Mouse (Mus musculus) midbrain, postnatal 0 days (tissue): ENCODE measurements around the gene Hist1h2be. TPM values are rescaled to one million over a fixed set of nuclear protein-coding genes. Genes with fewer than 3 reads are reported as not detected.
"Not testable (repeated sequence)": the region's sequence is repeated elsewhere in the genome, so short reads cannot be mapped to it uniquely, and the experiment has no call there.

Experiments used
- ATAC-seq: fragments of 200-750 bp; cut with Nextera tagmentation; 2 replicates; pipeline ENCODE4 v1.8.0; 2017; ENCODE audit warnings: moderate number of reproducible peaks, mild to moderate bottlenecking, moderate TSS enrichment, moderate library complexity; ENCODE audit not compliant: low FRiP score
- DNase-seq: peaks from one replicate; pipeline ENCODE4 v3.0.0-alpha.2; 2015; ENCODE audit warnings: low spot score
- H3K27ac ChIP-seq: fragments of 300-500 bp; sonication (generic); 2 replicates; pipeline ENCODE4 v1.5.1; 2014; ENCODE audit warnings: low read depth, mild to moderate bottlenecking, low read length, mixed read lengths
- H3K27me3 ChIP-seq: fragments of 300-500 bp; sonication (generic); 2 replicates; pipeline ENCODE4 v1.6.1; 2014; ENCODE audit warnings: low read length, control low read depth, mixed read lengths; ENCODE audit not compliant: insufficient read depth
- H3K36me3 ChIP-seq: fragments of 300-500 bp; sonication (generic); 2 replicates; pipeline ENCODE4 v1.6.1; 2014; ENCODE audit warnings: low read length, control low read depth, mixed read lengths; ENCODE audit not compliant: insufficient read depth
- H3K4me1 ChIP-seq: fragments of 300-500 bp; sonication (generic); 2 replicates; pipeline ENCODE4 v1.6.1; 2014; ENCODE audit warnings: mild to moderate bottlenecking, control low read depth, antibody characterized with exemption, low read length, mixed read lengths; ENCODE audit not compliant: insufficient read depth
- H3K4me2 ChIP-seq: fragments of 300-500 bp; sonication (generic); 2 replicates; pipeline ENCODE4 v1.6.1; 2014; ENCODE audit warnings: low read depth, mild to moderate bottlenecking, low read length, mixed read lengths; ENCODE audit not compliant: poor library complexity, severe bottlenecking
- H3K4me3 ChIP-seq: fragments of 300-500 bp; sonication (generic); 2 replicates; pipeline ENCODE4 v1.5.1; 2014; ENCODE audit warnings: low read depth, mild to moderate bottlenecking, low read length, moderate library complexity
- H3K9ac ChIP-seq: fragments of 300-500 bp; sonication (generic); replicated peaks from 2 replicates; pipeline ENCODE4 v1.6.1; 2014; ENCODE audit warnings: mild to moderate bottlenecking, low read length, moderate library complexity, mixed read lengths; ENCODE audit not compliant: poor library complexity, severe bottlenecking
- H3K9me3 ChIP-seq: fragments of 300-500 bp; sonication (generic); 2 replicates; pipeline ENCODE4 v1.6.1; 2016; ENCODE audit warnings: low read length, control low read depth
- CTCF ChIP-seq: IDR thresholded peaks from 2 replicates; pipeline ENCODE4 v1.5.1; 2016; ENCODE audit warnings: antibody characterized with exemption, mild to moderate bottlenecking
- WGBS: fragments of 180-500 bp; shearing (Covaris S2); extraction: QIAGEN DNeasy Blood & Tissue Kit; methylation state at CpG from one replicate; pipeline ENCODE4 v1.1.7; 2014; 5-methylcytosine and 5-hydroxymethylcytosine counted together
- polyA plus RNA-seq: library from polyadenylated mRNA; unstranded; fragments of >200 nt; fragmentation: Nextera tagmentation; extraction: Ambion mirVana; gene quantifications from 2 replicates; pipeline ENCODE4 v1.2.1, GENCODE M21; 2015
- total RNA-seq: library from RNA; depleted of rRNA; stranded (reverse); fragments of >200 nt; gene quantifications from 2 replicates; pipeline ENCODE4 v1.2.3, GENCODE M21; 2014

Hist1h2be gene
- total and polyA plus RNA-seq, 2 experiments from 2014 or later: 0.33 to 75.1 TPM

DNA sequence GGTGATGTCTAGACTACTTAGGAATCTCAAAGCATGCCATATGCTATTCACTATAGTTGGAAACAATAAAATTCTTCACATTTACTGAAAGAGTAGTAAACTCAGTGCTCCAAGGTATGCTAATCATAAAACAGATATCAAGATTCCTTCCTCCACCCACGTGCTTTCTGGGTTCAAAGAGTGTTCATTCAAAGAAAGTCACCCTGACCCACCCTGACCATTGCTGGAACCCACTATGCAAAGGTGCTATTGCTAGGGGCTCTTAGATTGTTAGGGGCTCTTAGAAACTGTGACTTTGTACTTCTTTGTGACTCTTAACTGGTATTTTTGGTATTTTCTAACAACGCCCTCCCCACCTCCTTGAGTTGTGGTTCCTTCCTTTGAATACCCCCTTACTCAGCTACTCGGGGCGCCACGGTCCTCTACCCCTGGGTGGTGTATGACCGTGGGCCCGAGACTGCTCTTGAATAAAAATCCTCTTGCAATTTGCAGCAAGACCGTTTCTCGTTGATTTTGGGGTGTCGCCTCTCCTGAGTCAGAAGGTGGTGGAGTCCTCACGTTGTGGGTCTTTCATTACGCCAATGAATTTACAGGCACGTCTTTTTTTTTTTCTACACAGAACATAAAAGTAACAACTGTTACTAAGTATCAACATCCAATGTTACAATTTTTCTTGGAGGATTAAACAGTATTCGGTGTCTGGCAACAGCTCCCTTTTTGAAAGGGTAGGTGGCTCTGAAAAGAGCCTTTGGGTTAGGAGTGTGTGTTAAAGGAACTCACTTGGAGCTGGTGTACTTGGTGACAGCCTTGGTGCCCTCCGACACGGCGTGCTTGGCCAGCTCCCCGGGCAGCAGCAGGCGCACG, 47.7 kb downstream of the Hist1h2be start:
- not testable (repeated sequence) for H3K36me3 ChIP-seq, DNase-seq, H3K27me3 ChIP-seq, H3K9me3 ChIP-seq, H3K4me1 ChIP-seq, H3K9ac ChIP-seq, ATAC-seq
- Histone ChIP-seq H3K27ac (peak overlapping the region; percentile 47; the same call in 1 of the 2 replicates), H3K4me2 (peak overlapping the region; percentile 54), H3K4me3 (peak overlapping the region; percentile 30; the same call in 1 of the 2 replicates)
- 12% methylated on average over 18 of the region's 20 CpGs for WGBS

DNA sequence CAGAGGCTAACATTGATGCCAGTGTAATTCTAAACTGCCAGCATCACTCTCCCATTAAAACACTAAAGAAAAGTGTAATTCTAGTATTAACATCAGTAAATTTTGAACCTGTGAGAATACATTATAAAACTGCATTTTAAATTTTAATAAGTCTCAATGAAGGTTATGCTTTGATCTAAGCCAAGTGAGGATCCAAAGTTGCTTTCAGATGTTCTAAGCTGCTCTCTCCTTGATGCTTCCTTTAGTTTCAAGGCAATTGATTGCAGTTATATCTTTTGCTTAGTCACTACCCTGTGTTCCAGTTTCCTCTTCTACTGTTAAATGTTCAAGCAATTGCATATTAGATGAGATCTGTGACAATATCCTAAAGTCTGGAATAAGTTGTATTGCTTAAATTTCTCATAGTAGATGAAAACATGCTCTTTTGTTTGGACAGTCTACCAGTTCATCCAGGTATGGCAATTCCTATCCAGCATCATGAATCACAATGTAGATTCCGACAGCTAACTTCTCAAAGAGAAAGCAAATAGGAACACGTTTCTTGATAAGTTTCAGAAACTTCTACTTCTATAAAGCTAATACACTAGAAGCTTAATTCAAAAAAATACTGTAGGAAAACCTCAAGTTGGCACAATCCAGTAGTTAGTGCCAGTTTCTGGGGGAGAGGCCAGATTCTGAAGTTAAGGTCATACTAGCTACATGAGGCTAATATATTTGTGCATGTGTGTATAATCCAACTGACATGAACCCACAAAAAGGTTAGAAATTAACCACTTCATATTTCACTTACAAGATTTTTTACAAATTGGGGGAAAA, 48.5 kb downstream of the Hist1h2be start:
- Histone ChIP-seq H3K4me2 (peak overlapping the region; percentile 52), H3K9me3 (no peaks in the 10 kb centered on the region), H3K27me3 (no peaks in the 10 kb centered on the region), H3K4me1 (0 out of 2 replicates have a peak, but pooled peaks cover 8% of the 10 kb centered on the region), H3K36me3 (no peaks in the 10 kb centered on the region), H3K27ac (no peak overlapping the region), H3K9ac (0 out of 2 replicates have a peak overlapping the region, but pooled peaks have one; percentile 20), H3K4me3 (peak overlapping the region; percentile 39; the same call in 1 of the 2 replicates)
- DNase-seq: no peak
- ATAC-seq: no peak
- 45% methylated on average over 2 of the region's 2 CpGs for WGBS
- no peak for TF ChIP-seq CTCF

DNA sequence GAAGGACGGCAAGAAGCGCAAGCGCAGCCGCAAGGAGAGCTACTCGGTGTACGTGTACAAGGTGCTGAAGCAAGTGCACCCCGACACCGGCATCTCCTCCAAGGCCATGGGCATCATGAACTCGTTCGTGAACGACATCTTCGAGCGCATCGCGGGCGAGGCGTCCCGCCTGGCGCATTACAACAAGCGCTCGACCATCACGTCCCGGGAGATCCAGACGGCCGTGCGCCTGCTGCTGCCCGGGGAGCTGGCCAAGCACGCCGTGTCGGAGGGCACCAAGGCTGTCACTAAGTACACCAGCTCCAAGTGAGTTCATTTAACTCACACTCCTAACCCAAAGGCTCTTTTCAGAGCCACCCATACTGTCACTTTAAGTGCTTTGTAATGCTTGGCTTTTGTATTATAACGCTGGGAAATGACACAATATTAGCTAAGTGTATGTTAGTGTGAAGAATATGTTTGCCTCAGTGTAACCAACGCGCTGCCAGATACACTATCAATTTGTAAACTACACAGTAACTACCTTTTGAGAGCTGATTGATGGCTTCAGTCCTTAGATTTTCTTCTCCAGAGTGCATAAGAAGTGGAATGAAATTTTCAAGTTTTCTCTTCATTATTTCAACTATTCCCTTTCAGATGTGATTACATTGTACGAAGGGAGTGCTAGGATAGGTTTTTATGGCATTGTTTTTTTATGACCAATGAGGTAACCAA, 49.3 kb downstream of the Hist1h2be start:
- not testable (repeated sequence) for ATAC-seq, H3K36me3 ChIP-seq, H3K27me3 ChIP-seq, H3K9me3 ChIP-seq, H3K4me1 ChIP-seq, DNase-seq
- peak overlapping the region; percentile 52 for H3K4me2 ChIP-seq
- under 1% methylated on average over 8 of the region's 34 CpGs for WGBS
- H3K4me3 ChIP-seq: peak overlapping the region; percentile 39
- H3K27ac ChIP-seq: peak overlapping the region; percentile 86
- peak overlapping the region; percentile 50; the same call in 1 of the 2 replicates for H3K9ac ChIP-seq

DNA sequence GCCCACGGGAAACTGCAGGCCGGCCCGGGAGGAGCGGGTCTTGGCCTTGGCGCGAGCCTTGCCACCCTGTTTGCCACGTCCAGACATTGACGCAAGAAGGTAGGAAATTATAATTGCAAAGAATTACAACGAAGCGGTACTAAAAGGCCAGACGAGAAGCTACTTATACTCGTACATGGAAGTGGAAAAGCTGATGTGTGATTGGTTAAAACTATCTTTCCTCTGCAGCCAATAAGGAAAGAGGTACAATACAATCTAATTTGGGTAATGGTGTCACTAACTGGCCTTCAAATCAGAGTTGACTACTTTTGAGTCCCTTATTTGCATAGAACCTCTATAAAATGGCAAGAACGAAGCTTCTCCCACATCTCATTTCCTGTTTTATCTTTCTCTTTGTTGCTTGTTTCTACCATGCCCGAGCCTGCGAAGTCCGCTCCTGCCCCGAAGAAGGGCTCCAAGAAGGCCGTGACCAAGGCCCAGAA, 49.9 kb downstream of the Hist1h2be start, which contains the start of the genes Hist1h2ae and Hist1h2bg:
Gene Hist1h2ae (minus strand): TSS at position 199 of the 482 bp plus-strand sequence.
Gene Hist1h2bg (plus strand): TSS at position 375 of the 482 bp plus-strand sequence.
- WGBS: 0% methylated on average over 16 of the region's 18 CpGs
- no peak for TF ChIP-seq CTCF
- H3K36me3 ChIP-seq: no peaks in the 10 kb centered on the region
- H3K4me2 ChIP-seq: peak within 1 kb of the TSS; percentile 52
- DNase-seq (peak; percentile 97), ATAC-seq (peak; percentile 90)
- no peaks in the 10 kb centered on the region for H3K27me3 ChIP-seq
- H3K9ac ChIP-seq: peak within 1 kb of the TSS; percentile 50; the same call in 1 of the 2 replicates
- H3K9me3 ChIP-seq: no peaks in the 10 kb centered on the region
- peak within 1 kb of the TSS; percentile 86 for H3K27ac ChIP-seq
- H3K4me3 ChIP-seq: peak within 1 kb of the TSS; percentile 39
- 0 out of 2 replicates have a peak, but pooled peaks cover 3% of the 10 kb centered on the region for H3K4me1 ChIP-seq

DNA sequence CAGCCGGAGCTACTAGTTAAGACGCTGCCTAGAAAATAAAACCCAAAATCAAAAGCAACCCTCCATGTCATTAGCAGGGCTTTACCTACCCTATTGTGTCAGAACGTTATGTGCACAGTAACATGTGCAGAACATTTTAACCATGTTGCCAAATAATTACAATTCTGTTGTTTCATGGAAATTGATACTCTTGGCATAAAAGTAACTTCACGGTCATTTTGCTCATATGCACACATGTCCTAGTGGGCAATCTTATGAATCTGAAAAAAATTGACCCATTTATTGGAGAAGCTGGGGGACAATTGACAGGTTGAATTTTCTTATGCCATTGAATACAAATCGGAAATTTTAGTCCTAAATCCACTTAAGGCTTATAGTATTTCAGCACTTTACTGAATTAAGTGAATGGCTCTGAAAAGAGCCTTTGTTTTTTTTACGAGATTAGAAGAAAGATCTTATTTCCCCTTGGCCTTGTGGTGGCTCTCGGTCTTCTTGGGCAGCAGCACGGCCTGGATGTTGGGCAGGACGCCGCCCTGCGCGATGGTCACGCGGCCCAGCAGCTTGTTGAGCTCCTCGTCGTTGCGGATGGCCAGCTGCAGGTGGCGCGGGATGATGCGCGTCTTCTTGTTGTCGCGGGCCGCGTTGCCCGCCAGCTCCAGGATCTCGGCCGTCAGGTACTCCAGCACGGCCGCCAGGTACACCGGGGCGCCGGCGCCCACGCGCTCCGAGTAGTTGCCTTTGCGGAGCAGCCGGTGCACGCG, 50.5 kb downstream of the Hist1h2be start:
- peak overlapping the region; percentile 86 for H3K27ac ChIP-seq
- H3K4me1 ChIP-seq, H3K36me3 ChIP-seq, DNase-seq, H3K27me3 ChIP-seq, H3K9me3 ChIP-seq: not testable (repeated sequence)
- under 1% methylated on average over 15 of the region's 41 CpGs for WGBS
- peak overlapping the region; percentile 52 for H3K4me2 ChIP-seq
- peak; percentile 19; the same call in 1 of the 2 replicates for ATAC-seq
- H3K9ac ChIP-seq: 0 out of 2 replicates have a peak overlapping the region, but pooled peaks have one; percentile 36
- H3K4me3 ChIP-seq: peak overlapping the region; percentile 39
